ENCODE assay signal across 12 mouse cellular contexts in the genomic region with DNA sequence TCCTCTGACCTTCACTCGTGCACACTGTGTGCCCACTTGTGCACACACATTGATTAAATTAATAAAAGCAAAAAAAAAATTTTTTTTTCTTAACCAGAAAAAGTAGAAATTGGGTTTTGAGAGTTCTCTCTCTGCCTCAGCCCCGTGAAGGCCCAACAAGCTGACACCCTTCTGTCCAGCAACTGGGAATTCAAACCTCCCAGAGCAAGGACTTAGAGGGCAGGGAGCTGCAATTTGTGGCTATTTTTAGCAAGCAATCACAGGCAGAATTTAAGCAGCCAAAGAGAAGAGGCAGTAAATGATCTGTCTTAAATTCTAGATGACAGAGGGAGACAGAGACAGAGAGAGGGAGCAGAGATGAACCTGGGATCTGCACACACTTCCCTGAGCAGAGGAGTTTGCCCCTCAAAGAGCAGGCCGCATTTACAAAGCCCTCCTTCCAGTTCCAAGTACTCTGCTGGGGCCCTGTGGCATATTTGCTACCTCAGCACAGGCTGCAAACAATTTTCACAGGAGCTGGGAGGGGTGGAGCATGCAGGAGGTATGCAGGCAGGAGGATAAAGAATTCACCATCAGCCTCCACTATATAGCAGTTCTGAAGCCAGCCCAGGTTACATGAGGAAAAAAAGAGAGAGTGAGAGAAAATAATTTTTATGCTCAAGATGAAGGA. TPM values are rescaled to one million over a fixed set of nuclear protein-coding genes. Genes with fewer than 3 reads are reported as not detected.
DNase-seq lines count a peak whose midpoint lies in the region; ATAC-seq and TF ChIP-seq lines count a peak whose summit lies in the region.
"Had no signal": no experiment of that assay in that cellular context is flagged by ENCODE, and none has a peak within 500 bp of the region (broad histone marks: within the 10 kb centered on the region; RNA-seq: fewer than 3 reads in every experiment).

No protein-coding gene starts in this region.

- TF ChIP-seq CTCF in kidney, adult 2 months (conservative IDR thresholded peaks at IDR 0.05; ENCODE audit: insufficient read depth, insufficient read length, low read depth, low read length): no peak
- no peak for TF ChIP-seq CTCF in bone marrow macrophage, adult 2 months (IDR thresholded peaks at IDR 0.05; ENCODE audit: low read depth, low read length)

- no peaks in the 10 kb centered on the region; the same call in 1 of the 2 replicates for H3K36me3 ChIP-seq in kidney, adult 2 months (ENCODE audit: control insufficient read depth, insufficient read depth, low read length)
- H3K36me3 ChIP-seq in embryonic facial prominence, embryonic 12.5 days: peaks cover 9% of the 10 kb centered on the region
- H3K36me3 ChIP-seq in intestine, embryonic 15.5 days: no peaks in the 10 kb centered on the region
- H3K36me3 ChIP-seq in midbrain, embryonic 10.5 days: 0 out of 2 replicates have a peak, but pooled peaks cover 7% of the 10 kb centered on the region

- peak overlapping the region; percentile 24 for H3K27ac ChIP-seq in kidney, adult 2 months (ENCODE audit: insufficient read depth, low read depth, low read length)
- no peak overlapping the region for H3K27ac ChIP-seq in bone marrow macrophage, adult 2 months (ENCODE audit: insufficient read depth, low read depth, low read length)
- H3K27ac ChIP-seq in embryonic facial prominence, embryonic 12.5 days: peak overlapping the region; percentile 72
- peak overlapping the region; percentile 95 for H3K27ac ChIP-seq in intestine, embryonic 15.5 days
- H3K27ac ChIP-seq in midbrain, embryonic 10.5 days (replicated peaks): no peak overlapping the region
- H3K27ac ChIP-seq: liver, embryonic 15.5 days had no signal

- no peaks in the 10 kb centered on the region for H3K9me3 ChIP-seq in embryonic facial prominence, embryonic 12.5 days
- no peaks in the 10 kb centered on the region for H3K9me3 ChIP-seq in intestine, embryonic 15.5 days
- H3K9me3 ChIP-seq in midbrain, embryonic 10.5 days (replicated peaks): no peaks in the 10 kb centered on the region
- H3K9me3 ChIP-seq: liver, embryonic 15.5 days had no signal

- ATAC-seq in embryonic facial prominence, embryonic 12.5 days (ENCODE audit: insufficient number of reproducible peaks, insufficient read depth, low FRiP score, low TSS enrichment): no peak
- ATAC-seq in intestine, embryonic 15.5 days: no peak
- no peak for ATAC-seq in erythroblast, adult 5-6 weeks (replicated peaks; ENCODE audit: low FRiP score, poor library complexity, severe bottlenecking)

- H3K9ac ChIP-seq in embryonic facial prominence, embryonic 12.5 days: no peak overlapping the region
- peak overlapping the region; percentile 23 for H3K9ac ChIP-seq in intestine, embryonic 15.5 days
- H3K9ac ChIP-seq: liver, embryonic 15.5 days had no signal

- H3K4me3 ChIP-seq in kidney, adult 2 months (ENCODE audit: insufficient read depth, low read depth, low read length): no peak overlapping the region
- peak overlapping the region; percentile 95; the same call in 1 of the 2 replicates for H3K4me3 ChIP-seq in bone marrow macrophage, adult 2 months (ENCODE audit: insufficient read depth, low read length)
- peak overlapping the region; percentile 10; the same call in 1 of the 2 replicates for H3K4me3 ChIP-seq in embryonic facial prominence, embryonic 12.5 days
- H3K4me3 ChIP-seq in intestine, embryonic 15.5 days (replicated peaks): peak overlapping the region; percentile 88; the same call in 1 of the 2 replicates
- no peak overlapping the region for H3K4me3 ChIP-seq in midbrain, embryonic 10.5 days

- 42% methylated on average over 3 of the region's 3 CpGs for WGBS in kidney, adult 2 months
- 47% methylated on average over 3 of the region's 3 CpGs for WGBS in embryonic facial prominence, embryonic 12.5 days
- WGBS in intestine, embryonic 15.5 days: 58% methylated on average over 3 of the region's 3 CpGs
- WGBS in midbrain, embryonic 10.5 days: 85% methylated on average over 3 of the region's 3 CpGs

- TF ChIP-seq POLR2A in kidney, adult 2 months (IDR thresholded peaks at IDR 0.05; ENCODE audit: low read depth, low read length): no peak
- no peak for TF ChIP-seq POLR2A in bone marrow macrophage, adult 2 months (IDR thresholded peaks at IDR 0.05; ENCODE audit: borderline replicate concordance, low read depth, low read length)

- H3K4me2 ChIP-seq in embryonic facial prominence, embryonic 12.5 days (replicated peaks): peak overlapping the region; percentile 31
- H3K4me2 ChIP-seq in intestine, embryonic 15.5 days (replicated peaks): peak overlapping the region; percentile 88

- no peaks in the 10 kb centered on the region; the same call in 1 of the 2 replicates for H3K4me1 ChIP-seq in kidney, adult 2 months (ENCODE audit: control insufficient read depth, insufficient read depth, low read length)
- peaks cover 13% of the 10 kb centered on the region for H3K4me1 ChIP-seq in bone marrow macrophage, adult 2 months (ENCODE audit: control insufficient read depth, insufficient read depth, low read length)
- H3K4me1 ChIP-seq in embryonic facial prominence, embryonic 12.5 days: peaks cover 6% of the 10 kb centered on the region; the same call in 1 of the 2 replicates
- H3K4me1 ChIP-seq in intestine, embryonic 15.5 days (replicated peaks): peaks cover 19% of the 10 kb centered on the region
- peaks cover 14% of the 10 kb centered on the region for H3K4me1 ChIP-seq in midbrain, embryonic 10.5 days

- DNase-seq in kidney, adult 2 months: peak; percentile 54
- no peak for DNase-seq in kidney, adult 11 months
- DNase-seq in midbrain, embryonic 10.5 days (ENCODE audit: low spot score): no peak
- DNase-seq: cerebellum, adult 18-20 months; midbrain, embryonic 14.5 days had no signal

- no peaks in the 10 kb centered on the region for H3K27me3 ChIP-seq in kidney, adult 2 months (replicated peaks; ENCODE audit: control insufficient read depth, insufficient read depth, low read length)
- H3K27me3 ChIP-seq in embryonic facial prominence, embryonic 12.5 days: no peaks in the 10 kb centered on the region
- no peaks in the 10 kb centered on the region for H3K27me3 ChIP-seq in intestine, embryonic 15.5 days (replicated peaks)
- peaks cover 9% of the 10 kb centered on the region for H3K27me3 ChIP-seq in midbrain, embryonic 10.5 days (ENCODE audit: low read depth, poor library complexity, severe bottlenecking)
- H3K27me3 ChIP-seq: liver, embryonic 15.5 days had no signal

RNA-seq across cellular contexts. Expression of a gene that starts 1.6 kb away (rescaled TPM):
- polyA plus RNA-seq in kidney, adult 2 months (2012; rRNA removed): 86.3 and 98.7 TPM in 2 replicates
- polyA plus RNA-seq in bone marrow macrophage, adult 2 months (2012; ENCODE audit: insufficient read depth, insufficient read length, missing spikeins): 48.4 and 54.5 TPM in 2 replicates
- polyA plus RNA-seq in embryonic facial prominence, embryonic 12.5 days (2016; fragmentation: Nextera tagmentation; extraction: Ambion mirVana): 94.7 and 102 TPM in 2 replicates
- polyA plus RNA-seq in intestine, embryonic 15.5 days (2015; fragmentation: Nextera tagmentation; extraction: Ambion mirVana): 107 and 110 TPM in 2 replicates
- 1.5 and 13.4 TPM in 2 replicates for total RNA-seq in erythroblast, adult 5-6 weeks (2015; ENCODE audit: low replicate concordance)
- 3.2 and 3.5 TPM in 2 replicates for total RNA-seq in erythroblast, adult 5-6 weeks (2017; ENCODE audit: low replicate concordance)
- 35.7 and 38.2 TPM in 2 replicates for polyA plus RNA-seq in midbrain, embryonic 10.5 days (2016; fragmentation: Nextera tagmentation; extraction: Ambion mirVana)

RNA-seq across cellular contexts. Expression of a gene that starts 12.0 kb away (rescaled TPM):
- polyA plus RNA-seq in kidney, adult 2 months (2012; rRNA removed): 144 and 165 TPM in 2 replicates
- 63.7 and 74.4 TPM in 2 replicates for polyA plus RNA-seq in bone marrow macrophage, adult 2 months (2012; ENCODE audit: insufficient read depth, insufficient read length, missing spikeins)
- polyA plus RNA-seq in embryonic facial prominence, embryonic 12.5 days (2016; fragmentation: Nextera tagmentation; extraction: Ambion mirVana): 28.3 and 28.9 TPM in 2 replicates
- 157 and 179 TPM in 2 replicates for polyA plus RNA-seq in intestine, embryonic 15.5 days (2015; fragmentation: Nextera tagmentation; extraction: Ambion mirVana)
- 5.0 and 15.9 TPM in 2 replicates for total RNA-seq in erythroblast, adult 5-6 weeks (2015; ENCODE audit: low replicate concordance)
- 1.4 and 2.4 TPM in 2 replicates for total RNA-seq in erythroblast, adult 5-6 weeks (2017; ENCODE audit: low replicate concordance)
- 23.8 and 25.0 TPM in 2 replicates for polyA plus RNA-seq in midbrain, embryonic 10.5 days (2016; fragmentation: Nextera tagmentation; extraction: Ambion mirVana)

RNA-seq across cellular contexts. Expression of a gene that starts 12.1 kb away (rescaled TPM):
- 11.4 and 15.7 TPM in 2 replicates for polyA plus RNA-seq in kidney, adult 2 months (2012; rRNA removed)
- polyA plus RNA-seq in bone marrow macrophage, adult 2 months (2012; ENCODE audit: insufficient read depth, insufficient read length, missing spikeins): 4.9 and 6.7 TPM in 2 replicates
- polyA plus RNA-seq in embryonic facial prominence, embryonic 12.5 days (2016; fragmentation: Nextera tagmentation; extraction: Ambion mirVana): 10.7 and 11.3 TPM in 2 replicates
- polyA plus RNA-seq in intestine, embryonic 15.5 days (2015; fragmentation: Nextera tagmentation; extraction: Ambion mirVana): 18.3 and 22.1 TPM in 2 replicates
- total RNA-seq in erythroblast, adult 5-6 weeks (2015; ENCODE audit: low replicate concordance): not detected in 2 replicates
- total RNA-seq in erythroblast, adult 5-6 weeks (2017; ENCODE audit: low replicate concordance): 2.2 and 2.4 TPM in 2 replicates
- 11.4 and 11.6 TPM in 2 replicates for polyA plus RNA-seq in midbrain, embryonic 10.5 days (2016; fragmentation: Nextera tagmentation; extraction: Ambion mirVana)

RNA-seq across cellular contexts. Expression of a gene that starts 58.9 kb away (rescaled TPM):
- polyA plus RNA-seq in kidney, adult 2 months (2012; rRNA removed): not detected in 2 replicates
- not detected in 2 replicates for polyA plus RNA-seq in bone marrow macrophage, adult 2 months (2012; ENCODE audit: insufficient read depth, insufficient read length, missing spikeins)
- not detected in 2 replicates for polyA plus RNA-seq in embryonic facial prominence, embryonic 12.5 days (2016; fragmentation: Nextera tagmentation; extraction: Ambion mirVana)
- polyA plus RNA-seq in intestine, embryonic 15.5 days (2015; fragmentation: Nextera tagmentation; extraction: Ambion mirVana): not detected in 2 replicates
- not detected in 2 replicates for total RNA-seq in erythroblast, adult 5-6 weeks (2015; ENCODE audit: low replicate concordance)
- not detected in 2 replicates for total RNA-seq in erythroblast, adult 5-6 weeks (2017; ENCODE audit: low replicate concordance)
- polyA plus RNA-seq in midbrain, embryonic 10.5 days (2016; fragmentation: Nextera tagmentation; extraction: Ambion mirVana): not detected in 2 replicates
- total RNA-seq: G1E; layer of hippocampus, postnatal 14 days had no signal
- polyA plus RNA-seq: G1E; liver, embryonic 15.5 days; midbrain, embryonic 14.5 days had no signal

Comparison
In these comparisons a context has a peak if more than half of its experiments do, and no peak if none do; other contexts are left out.
1. H3K27ac ChIP-seq: peak in kidney, adult 2 months (single experiment), embryonic facial prominence, embryonic 12.5 days (single experiment) and intestine, embryonic 15.5 days (single experiment); none in bone marrow macrophage, adult 2 months (single experiment) and midbrain, embryonic 10.5 days (single experiment).
2. H3K4me3 ChIP-seq: peak in bone marrow macrophage, adult 2 months (single experiment), embryonic facial prominence, embryonic 12.5 days (single experiment) and intestine, embryonic 15.5 days (single experiment); none in kidney, adult 2 months (single experiment) and midbrain, embryonic 10.5 days (single experiment).